Mouse (Mus musculus) cortical plate, adult 2 months (tissue): Measurements from ENCODE around the gene C1galt1.

Experiments
- CTCF ChIP-seq: fragments of 200-500 bp; IDR thresholded peaks from 2 replicates; pipeline ENCODE4 v1.5.1; 2011; ENCODE audit warnings: mild to moderate bottlenecking, control low read depth, low read length; ENCODE audit not compliant: insufficient read depth; ENCODE audit errors: extremely low read depth
- POLR2A ChIP-seq: fragments of 200-500 bp; IDR thresholded peaks from 2 replicates; pipeline ENCODE4 v1.6.1; 2011; ENCODE audit warnings: mild to moderate bottlenecking, low read length, control low read depth; ENCODE audit not compliant: insufficient read depth; ENCODE audit errors: extremely low read depth

GRCm38 (mm10) chr6:7858586-7858985 is 13.9 kb downstream of the C1galt1 start:
- TF ChIP-seq CTCF, result no peak
- TF ChIP-seq POLR2A, result no peak
